ENCODE assay signal across 34 mouse cellular contexts in the genomic region with DNA sequence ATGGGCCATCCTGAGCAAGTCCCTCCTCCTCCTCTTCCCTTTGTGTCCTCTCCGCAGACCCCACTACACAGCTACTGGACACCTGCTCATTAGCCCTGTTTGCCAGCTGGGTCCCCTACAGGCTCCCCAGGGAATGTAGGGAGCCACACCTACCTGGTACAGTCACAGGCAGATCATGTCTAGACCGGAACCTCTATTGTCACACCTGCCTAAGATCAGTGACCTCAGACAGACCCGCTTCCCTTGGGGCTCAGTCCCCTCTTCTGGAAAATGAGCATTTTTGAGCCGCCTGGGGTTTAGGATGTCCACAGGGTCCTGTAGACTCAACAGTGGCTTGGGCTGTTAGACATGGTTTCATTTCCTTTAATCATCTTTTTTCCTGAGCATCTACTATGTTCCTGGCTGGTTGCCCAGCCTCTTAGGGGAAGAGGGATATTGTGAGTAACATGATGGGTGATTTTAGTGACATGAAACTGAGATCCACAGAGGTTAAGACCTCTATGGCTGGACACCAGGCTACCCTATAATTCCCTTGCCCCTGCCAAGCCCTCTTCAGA. TPM values are rescaled to one million over a fixed set of nuclear protein-coding genes. Genes with fewer than 3 reads are reported as not detected.
DNase-seq lines count a peak whose midpoint lies in the region; ATAC-seq and TF ChIP-seq lines count a peak whose summit lies in the region.
"Had no signal": no experiment of that assay in that cellular context is flagged by ENCODE, and none has a peak within 500 bp of the region (broad histone marks: within the 10 kb centered on the region; RNA-seq: fewer than 3 reads in every experiment).

No protein-coding gene starts in this region.

- no peak overlapping the region for H3K4me2 ChIP-seq in stomach, embryonic 15.5 days
- H3K4me2 ChIP-seq in stomach, postnatal 0 days (replicated peaks; ENCODE audit: low read depth) = no peak overlapping the region
- H3K4me2 ChIP-seq: embryonic facial prominence, embryonic 12.5 days; embryonic facial prominence, embryonic 15.5 days; heart, embryonic 13.5 days; hindbrain, embryonic 15.5 days had no signal

- ATAC-seq in stomach, embryonic 15.5 days (ENCODE audit: insufficient read depth, low FRiP score, low read depth) = 0 out of 2 replicates have a peak, but pooled peaks have one; percentile 19
- no peak for ATAC-seq in stomach, postnatal 0 days (ENCODE audit: low FRiP score, low TSS enrichment)
- peak; percentile 69 for ATAC-seq in granulocyte monocyte progenitor cell, adult 5-6 weeks (replicated peaks; ENCODE audit: poor library complexity, severe bottlenecking)
- ATAC-seq in neutrophil, adult 5-6 weeks (ENCODE audit: extremely low read depth, insufficient number of reproducible peaks, low FRiP score, poor library complexity, severe bottlenecking) = peak; percentile 17; the same call in 1 of the 2 replicates
- ATAC-seq: forebrain, embryonic 14.5 days; forebrain, postnatal 0 days; Patski had no signal

- no peak overlapping the region for H3K27ac ChIP-seq in stomach, embryonic 15.5 days
- H3K27ac ChIP-seq in stomach, postnatal 0 days (replicated peaks) = no peak overlapping the region
- H3K27ac ChIP-seq: embryonic facial prominence, embryonic 12.5 days; embryonic facial prominence, embryonic 15.5 days; gastrocnemius, adult 2 months; heart, adult 2 months; heart, embryonic 10.5 days; heart, embryonic 13.5 days; hindbrain, embryonic 15.5 days had no signal

- H3K9ac ChIP-seq in stomach, embryonic 15.5 days = no peak overlapping the region
- no peak overlapping the region for H3K9ac ChIP-seq in stomach, postnatal 0 days (ENCODE audit: low read length)
- H3K9ac ChIP-seq: embryonic facial prominence, embryonic 12.5 days; embryonic facial prominence, embryonic 15.5 days; forebrain, postnatal 0 days; heart, embryonic 13.5 days; hindbrain, embryonic 15.5 days had no signal

- H3K27me3 ChIP-seq in stomach, embryonic 15.5 days (replicated peaks) = no peaks in the 10 kb centered on the region
- H3K27me3 ChIP-seq in stomach, postnatal 0 days (ENCODE audit: control insufficient read depth, insufficient read depth, low read length) = no peaks in the 10 kb centered on the region
- H3K27me3 ChIP-seq: embryonic facial prominence, embryonic 12.5 days; embryonic facial prominence, embryonic 15.5 days; heart, embryonic 13.5 days; hindbrain, embryonic 15.5 days; Patski had no signal

- 0 out of 2 replicates have a peak, but pooled peaks cover 8% of the 10 kb centered on the region for H3K4me1 ChIP-seq in stomach, embryonic 15.5 days
- H3K4me1 ChIP-seq in stomach, postnatal 0 days (replicated peaks; ENCODE audit: control insufficient read depth, insufficient read depth) = no peaks in the 10 kb centered on the region
- H3K4me1 ChIP-seq: embryonic facial prominence, embryonic 12.5 days; embryonic facial prominence, embryonic 15.5 days; hindbrain, embryonic 15.5 days had no signal

- TF ChIP-seq EP300 in stomach, postnatal 0 days (optimal IDR thresholded peaks at IDR 0.05) = no peak

- no peaks in the 10 kb centered on the region for H3K36me3 ChIP-seq in stomach, embryonic 15.5 days
- no peaks in the 10 kb centered on the region for H3K36me3 ChIP-seq in stomach, postnatal 0 days (ENCODE audit: control insufficient read depth, insufficient read depth, low read length)
- H3K36me3 ChIP-seq: embryonic facial prominence, embryonic 12.5 days; embryonic facial prominence, embryonic 15.5 days; G1E; heart, embryonic 10.5 days; heart, embryonic 13.5 days; hindbrain, embryonic 15.5 days had no signal

- H3K9me3 ChIP-seq in stomach, embryonic 15.5 days = no peaks in the 10 kb centered on the region
- no peaks in the 10 kb centered on the region for H3K9me3 ChIP-seq in stomach, postnatal 0 days (ENCODE audit: control insufficient read depth, low read length)
- H3K9me3 ChIP-seq: embryonic facial prominence, embryonic 12.5 days; embryonic facial prominence, embryonic 15.5 days; G1E; heart, embryonic 10.5 days; heart, embryonic 13.5 days; hindbrain, embryonic 15.5 days had no signal

- WGBS in stomach, embryonic 15.5 days = 79% methylated on average over 4 of the region's 4 CpGs
- 73% methylated on average over 4 of the region's 4 CpGs for WGBS in stomach, postnatal 0 days

- no peak for TF ChIP-seq CTCF in stomach, postnatal 0 days (IDR thresholded peaks at IDR 0.05; ENCODE audit: low read depth)

- no peak for DNase-seq in stomach, postnatal 0 days (ENCODE audit: low spot score)
- peak; percentile 20 to 30 for DNase-seq in B cell, adult 2 months
- DNase-seq in adrenal gland, postnatal 4 days (ENCODE audit: low spot score in 2 of 2) = no peak
- no peak for DNase-seq in cerebellum, postnatal 36 days
- no peak for DNase-seq in gastrocnemius, postnatal 25 days
- DNase-seq: adrenal gland, postnatal 10 days; adrenal gland, postnatal 36 days; cerebellum, adult 11-12 months; cerebellum, adult 8-10 months; cerebellum, postnatal 10 days; forebrain, postnatal 0 days; gastrocnemius, adult 2 months; gastrocnemius, postnatal 14 days; heart, adult 2 months; heart, postnatal 14 days; heart, postnatal 4 days had no signal

- no peak overlapping the region for H3K4me3 ChIP-seq in stomach, embryonic 15.5 days (replicated peaks)
- H3K4me3 ChIP-seq in stomach, postnatal 0 days (ENCODE audit: low read depth, low read length) = no peak overlapping the region
- H3K4me3 ChIP-seq: embryonic facial prominence, embryonic 12.5 days; embryonic facial prominence, embryonic 15.5 days; gastrocnemius, adult 2 months; heart, adult 2 months; heart, embryonic 10.5 days; heart, embryonic 13.5 days; hindbrain, embryonic 15.5 days had no signal

RNA-seq across cellular contexts. Expression of gene Gm11172, which starts 5.9 kb away (rescaled TPM):
- not detected in 2 replicates for polyA plus RNA-seq in stomach, embryonic 15.5 days (2015; fragmentation: Nextera tagmentation; extraction: Ambion mirVana)
- not detected in 2 replicates for polyA plus RNA-seq in stomach, postnatal 0 days (2015; fragmentation: Nextera tagmentation; extraction: Ambion mirVana)
- total RNA-seq in granulocyte monocyte progenitor cell, adult 5-6 weeks (2014; fragmentation: Nextera tagmentation) = not detected in 2 replicates
- not detected in 2 replicates for total RNA-seq in granulocyte monocyte progenitor cell, adult 5-6 weeks (2017)
- total RNA-seq in neutrophil, adult 5-6 weeks (2017) = not detected in 2 replicates
- not detected for total RNA-seq in adrenal gland, postnatal 4 days (2021)
- total RNA-seq in gastrocnemius, postnatal 25 days (2021) = not detected
- total RNA-seq: adrenal gland, adult 18-20 months; adrenal gland, postnatal 10 days; adrenal gland, postnatal 36 days; forebrain, postnatal 0 days; G1E; gastrocnemius, adult 2 months; gastrocnemius, postnatal 14 days; heart, adult 2 months; heart, postnatal 14 days; heart, postnatal 4 days had no signal
- polyA plus RNA-seq: embryonic facial prominence, embryonic 12.5 days; embryonic facial prominence, embryonic 15.5 days; forebrain, embryonic 11.5 days; forebrain, embryonic 14.5 days; forebrain, postnatal 0 days; frontal cortex, adult 2 months; G1E; gonadal fat pad, adult 2 months; heart, adult 2 months; heart, embryonic 10.5 days; heart, embryonic 13.5 days; heart, embryonic 16.5 days; hindbrain, embryonic 11.5 days; hindbrain, embryonic 15.5 days; intestine, embryonic 14.5 days; Patski had no signal

RNA-seq across cellular contexts. Expression of gene Prm1, which starts 13.0 kb away (rescaled TPM):
- polyA plus RNA-seq in stomach, embryonic 15.5 days (2015; fragmentation: Nextera tagmentation; extraction: Ambion mirVana) = not detected in 2 replicates
- polyA plus RNA-seq in stomach, postnatal 0 days (2015; fragmentation: Nextera tagmentation; extraction: Ambion mirVana) = 0.23 TPM in 1 of 2 replicates, not detected in the other
- not detected in 2 replicates for total RNA-seq in granulocyte monocyte progenitor cell, adult 5-6 weeks (2014; fragmentation: Nextera tagmentation)
- total RNA-seq in granulocyte monocyte progenitor cell, adult 5-6 weeks (2017) = not detected in 2 replicates
- total RNA-seq in neutrophil, adult 5-6 weeks (2017) = not detected in 2 replicates
- total RNA-seq in adrenal gland, postnatal 4 days (2021) = not detected
- total RNA-seq in gastrocnemius, postnatal 25 days (2021) = not detected
- total RNA-seq: adrenal gland, adult 18-20 months; adrenal gland, postnatal 10 days; adrenal gland, postnatal 36 days; forebrain, postnatal 0 days; G1E; gastrocnemius, adult 2 months; gastrocnemius, postnatal 14 days; heart, adult 2 months; heart, postnatal 14 days; heart, postnatal 4 days had no signal
- polyA plus RNA-seq: embryonic facial prominence, embryonic 12.5 days; embryonic facial prominence, embryonic 15.5 days; forebrain, embryonic 11.5 days; forebrain, embryonic 14.5 days; forebrain, postnatal 0 days; frontal cortex, adult 2 months; G1E; heart, embryonic 10.5 days; hindbrain, embryonic 11.5 days; intestine, embryonic 14.5 days had no signal

RNA-seq across cellular contexts. Expression of gene Rmi2, which starts 16.2 kb away (rescaled TPM):
- polyA plus RNA-seq in stomach, embryonic 15.5 days (2015; fragmentation: Nextera tagmentation; extraction: Ambion mirVana) = 3.4 and 3.7 TPM in 2 replicates
- polyA plus RNA-seq in stomach, postnatal 0 days (2015; fragmentation: Nextera tagmentation; extraction: Ambion mirVana) = 0.76 and 1.1 TPM in 2 replicates
- total RNA-seq in granulocyte monocyte progenitor cell, adult 5-6 weeks (2014; fragmentation: Nextera tagmentation) = 10.5 and 13.9 TPM in 2 replicates
- total RNA-seq in granulocyte monocyte progenitor cell, adult 5-6 weeks (2017) = 5.4 and 5.5 TPM in 2 replicates
- total RNA-seq in neutrophil, adult 5-6 weeks (2017) = 0.47 and 0.61 TPM in 2 replicates
- 1 to 10 TPM; 2.1 to 3.4 TPM for total RNA-seq in adrenal gland, postnatal 4 days (2021)
- total RNA-seq in gastrocnemius, postnatal 25 days (2021) = 1 to 10 TPM; 2.8 to 3.5 TPM

RNA-seq across cellular contexts. Expression of gene Prm2, which starts 22.7 kb away (rescaled TPM):
- not detected in 2 replicates for polyA plus RNA-seq in stomach, embryonic 15.5 days (2015; fragmentation: Nextera tagmentation; extraction: Ambion mirVana)
- not detected in 2 replicates for polyA plus RNA-seq in stomach, postnatal 0 days (2015; fragmentation: Nextera tagmentation; extraction: Ambion mirVana)
- total RNA-seq in granulocyte monocyte progenitor cell, adult 5-6 weeks (2014; fragmentation: Nextera tagmentation) = not detected in 2 replicates
- not detected in 2 replicates for total RNA-seq in granulocyte monocyte progenitor cell, adult 5-6 weeks (2017)
- total RNA-seq in neutrophil, adult 5-6 weeks (2017) = not detected in 2 replicates
- not detected for total RNA-seq in adrenal gland, postnatal 4 days (2021)
- total RNA-seq in gastrocnemius, postnatal 25 days (2021) = not detected
- total RNA-seq: adrenal gland, adult 18-20 months; adrenal gland, postnatal 10 days; adrenal gland, postnatal 36 days; forebrain, postnatal 0 days; gastrocnemius, adult 2 months; gastrocnemius, postnatal 14 days; heart, adult 2 months; heart, postnatal 14 days; heart, postnatal 4 days had no signal
- polyA plus RNA-seq: embryonic facial prominence, embryonic 12.5 days; embryonic facial prominence, embryonic 15.5 days; forebrain, embryonic 11.5 days; forebrain, embryonic 14.5 days; forebrain, postnatal 0 days; frontal cortex, adult 2 months; G1E; heart, embryonic 10.5 days; heart, embryonic 13.5 days; heart, embryonic 16.5 days; hindbrain, embryonic 11.5 days; hindbrain, embryonic 15.5 days; intestine, embryonic 14.5 days; Patski had no signal

RNA-seq across cellular contexts. Expression of gene Prm3, which starts 27.9 kb away (rescaled TPM):
- not detected in 2 replicates for polyA plus RNA-seq in stomach, embryonic 15.5 days (2015; fragmentation: Nextera tagmentation; extraction: Ambion mirVana)
- polyA plus RNA-seq in stomach, postnatal 0 days (2015; fragmentation: Nextera tagmentation; extraction: Ambion mirVana) = not detected in 2 replicates
- not detected in 2 replicates for total RNA-seq in granulocyte monocyte progenitor cell, adult 5-6 weeks (2014; fragmentation: Nextera tagmentation)
- not detected in 2 replicates for total RNA-seq in granulocyte monocyte progenitor cell, adult 5-6 weeks (2017)
- total RNA-seq in neutrophil, adult 5-6 weeks (2017) = not detected in 2 replicates
- total RNA-seq in adrenal gland, postnatal 4 days (2021) = not detected
- not detected for total RNA-seq in gastrocnemius, postnatal 25 days (2021)
- total RNA-seq: adrenal gland, adult 18-20 months; adrenal gland, postnatal 10 days; adrenal gland, postnatal 36 days; forebrain, postnatal 0 days; G1E; gastrocnemius, adult 2 months; gastrocnemius, postnatal 14 days; heart, adult 2 months; heart, postnatal 14 days; heart, postnatal 4 days had no signal
- polyA plus RNA-seq: embryonic facial prominence, embryonic 12.5 days; embryonic facial prominence, embryonic 15.5 days; forebrain, embryonic 11.5 days; forebrain, embryonic 14.5 days; forebrain, postnatal 0 days; frontal cortex, adult 2 months; G1E; heart, embryonic 10.5 days; heart, embryonic 13.5 days; heart, embryonic 16.5 days; hindbrain, embryonic 11.5 days; hindbrain, embryonic 15.5 days; intestine, embryonic 14.5 days; Patski had no signal

Comparison
In these comparisons a context has a peak if more than half of its experiments do, and no peak if none do; other contexts are left out.
1. DNase-seq: peak in B cell, adult 2 months (2 of 2); none in stomach, postnatal 0 days (single experiment), adrenal gland, postnatal 4 days (0 of 2), cerebellum, postnatal 36 days (0 of 2) and gastrocnemius, postnatal 25 days (single experiment).